14 mouse cellular contexts compared by ENCODE assay signal in the genomic region with DNA sequence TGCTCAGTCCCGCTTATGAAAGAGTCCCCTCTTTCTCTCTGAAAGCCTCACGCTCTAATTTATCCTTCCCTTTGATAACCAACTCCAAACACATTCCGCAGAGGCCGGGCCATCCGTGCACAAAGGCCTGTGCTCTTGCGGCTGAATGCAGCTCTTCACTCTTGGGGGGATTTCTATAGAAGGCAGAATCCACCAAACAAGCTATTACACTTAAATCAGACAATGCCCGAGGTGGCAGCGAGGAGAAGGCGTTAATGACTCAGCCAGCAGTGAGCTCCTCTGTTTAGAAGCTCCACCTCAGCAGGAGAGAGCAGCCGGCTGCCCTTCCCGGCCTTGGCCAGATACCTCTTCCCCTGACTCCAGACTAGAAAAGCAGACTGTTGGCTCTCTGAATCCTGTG.
DNase-seq lines count a peak whose midpoint lies in the region; ATAC-seq and TF ChIP-seq lines count a peak whose summit lies in the region.
"Had no signal": no experiment of that assay in that cellular context is flagged by ENCODE, and none has a peak within 500 bp of the region (broad histone marks: within the 10 kb centered on the region; RNA-seq: fewer than 3 reads in every experiment).

No protein-coding gene starts in this region.

- H3K27ac ChIP-seq in heart, adult 2 months, result no peak overlapping the region
- H3K27ac ChIP-seq in forebrain, embryonic 13.5 days, result peak overlapping the region; percentile 22
- H3K27ac ChIP-seq in neural tube, embryonic 14.5 days (ENCODE audit: low read depth, low read length), result no peak overlapping the region
- H3K27ac ChIP-seq: kidney, postnatal 0 days had no signal

- no peaks in the 10 kb centered on the region for H3K36me3 ChIP-seq in heart, adult 2 months (ENCODE audit: control insufficient read depth, insufficient read depth, low read length)
- H3K36me3 ChIP-seq in forebrain, embryonic 13.5 days (ENCODE audit: poor library complexity, severe bottlenecking), result no peaks in the 10 kb centered on the region
- no peaks in the 10 kb centered on the region for H3K36me3 ChIP-seq in neural tube, embryonic 14.5 days (ENCODE audit: control insufficient read depth, insufficient read depth, low read length)

- no peaks in the 10 kb centered on the region for H3K4me1 ChIP-seq in heart, adult 2 months (ENCODE audit: control insufficient read depth, insufficient read depth, low read length)
- peaks cover 44% of the 10 kb centered on the region for H3K4me1 ChIP-seq in forebrain, embryonic 13.5 days
- peaks cover 16% of the 10 kb centered on the region for H3K4me1 ChIP-seq in neural tube, embryonic 14.5 days (ENCODE audit: control insufficient read depth, insufficient read depth, low read length)

- TF ChIP-seq EP300 in heart, adult 2 months (IDR thresholded peaks at IDR 0.05; ENCODE audit: insufficient read depth, low read depth, low read length), result no peak

- no peak overlapping the region for H3K4me3 ChIP-seq in heart, adult 2 months
- H3K4me3 ChIP-seq in forebrain, embryonic 13.5 days, result no peak overlapping the region
- no peak overlapping the region for H3K4me3 ChIP-seq in neural tube, embryonic 14.5 days (ENCODE audit: low read depth, low read length)

- no peaks in the 10 kb centered on the region for H3K79me2 ChIP-seq in heart, adult 2 months (replicated peaks; ENCODE audit: control insufficient read depth, insufficient read depth, low read length)

- intact Hi-C loops in heart, adult 2 months (cut with DNase I), result no loop called here

- H3K9me3 ChIP-seq in forebrain, embryonic 13.5 days (replicated peaks), result no peaks in the 10 kb centered on the region
- H3K9me3 ChIP-seq in neural tube, embryonic 14.5 days (ENCODE audit: control insufficient read depth, low read length), result no peaks in the 10 kb centered on the region

- H3K27me3 ChIP-seq in heart, adult 2 months (ENCODE audit: control insufficient read depth, insufficient read depth, low read length), result peaks cover 2% of the 10 kb centered on the region; the same call in 1 of the 2 replicates
- H3K27me3 ChIP-seq in forebrain, embryonic 13.5 days, result peaks cover 40% of the 10 kb centered on the region
- no peaks in the 10 kb centered on the region for H3K27me3 ChIP-seq in neural tube, embryonic 14.5 days (ENCODE audit: control insufficient read depth, insufficient read depth, low read length)

- ATAC-seq in forebrain, embryonic 13.5 days, result no peak
- peak; percentile 44; the same call in 1 of the 2 replicates for ATAC-seq in neural tube, embryonic 14.5 days (ENCODE audit: low read depth)
- no peak for ATAC-seq in monocyte, adult 5-6 weeks (replicated peaks; ENCODE audit: insufficient number of reproducible peaks, low FRiP score, low TSS enrichment, poor library complexity, severe bottlenecking)

- TF ChIP-seq CTCF in heart, adult 2 months (IDR thresholded peaks at IDR 0.05), result no peak

- no peak overlapping the region for H3K9ac ChIP-seq in heart, adult 2 months (ENCODE audit: low read depth, low read length)
- H3K9ac ChIP-seq in forebrain, embryonic 13.5 days, result peak overlapping the region; percentile 24
- H3K9ac ChIP-seq in neural tube, embryonic 14.5 days (replicated peaks; ENCODE audit: low read depth, low read length), result no peak overlapping the region
- H3K9ac ChIP-seq: lung, embryonic 14.5 days had no signal

- no peak for TF ChIP-seq POLR2A in heart, adult 2 months (IDR thresholded peaks at IDR 0.05; ENCODE audit: insufficient read depth, low read depth, low read length)

- DNase-seq in heart, adult 11 months, result peak; percentile 60
- DNase-seq in heart, adult 2 months, result no peak
- peak; percentile 55 for DNase-seq in retina, postnatal 1 day
- DNase-seq in retina, embryonic 14.5 days (ENCODE audit: low spot score), result no peak
- DNase-seq in cerebellum, adult 9-10 months, result no peak
- DNase-seq: cerebellum, adult 11-12 months; gastrocnemius, postnatal 10 days; lung, embryonic 14.5 days; right cerebral cortex, postnatal 14 days; thymus, adult 2 months had no signal

- H3K4me2 ChIP-seq in forebrain, embryonic 13.5 days, result peak overlapping the region; percentile 7; the same call in 1 of the 2 replicates
- no peak overlapping the region for H3K4me2 ChIP-seq in neural tube, embryonic 14.5 days (ENCODE audit: low read depth, low read length)
- H3K4me2 ChIP-seq: lung, embryonic 14.5 days had no signal

- 57% methylated on average over 11 of the region's 11 CpGs for WGBS in heart, adult 2 months
- 2% methylated on average over 11 of the region's 11 CpGs for WGBS in forebrain, embryonic 13.5 days
- 2% methylated on average over 11 of the region's 11 CpGs for WGBS in neural tube, embryonic 14.5 days

Comparison
In these comparisons a context has a peak if more than half of its experiments do, and no peak if none do; other contexts are left out.
1. DNase-seq: peak in heart, adult 11 months (single experiment) and retina, postnatal 1 day (single experiment); none in heart, adult 2 months (0 of 2), retina, embryonic 14.5 days (single experiment) and cerebellum, adult 9-10 months (single experiment).